Mouse (Mus musculus) kidney, adult 18-20 months (tissue): ENCODE measurements around the gene Fig4.

Source experiments
- DNase-seq: peaks from one replicate; pipeline ENCODE4 v3.0.0; 2021

Fig4 gene

GRCm38 (mm10) chr10:41260243-41261006, 42.6 kb downstream of the Fig4 start:
- DNase-seq: no peak

GRCm38 (mm10) chr10:41250749-41251065, 52.4 kb downstream of the Fig4 start:
- no peak for DNase-seq

DNA sequence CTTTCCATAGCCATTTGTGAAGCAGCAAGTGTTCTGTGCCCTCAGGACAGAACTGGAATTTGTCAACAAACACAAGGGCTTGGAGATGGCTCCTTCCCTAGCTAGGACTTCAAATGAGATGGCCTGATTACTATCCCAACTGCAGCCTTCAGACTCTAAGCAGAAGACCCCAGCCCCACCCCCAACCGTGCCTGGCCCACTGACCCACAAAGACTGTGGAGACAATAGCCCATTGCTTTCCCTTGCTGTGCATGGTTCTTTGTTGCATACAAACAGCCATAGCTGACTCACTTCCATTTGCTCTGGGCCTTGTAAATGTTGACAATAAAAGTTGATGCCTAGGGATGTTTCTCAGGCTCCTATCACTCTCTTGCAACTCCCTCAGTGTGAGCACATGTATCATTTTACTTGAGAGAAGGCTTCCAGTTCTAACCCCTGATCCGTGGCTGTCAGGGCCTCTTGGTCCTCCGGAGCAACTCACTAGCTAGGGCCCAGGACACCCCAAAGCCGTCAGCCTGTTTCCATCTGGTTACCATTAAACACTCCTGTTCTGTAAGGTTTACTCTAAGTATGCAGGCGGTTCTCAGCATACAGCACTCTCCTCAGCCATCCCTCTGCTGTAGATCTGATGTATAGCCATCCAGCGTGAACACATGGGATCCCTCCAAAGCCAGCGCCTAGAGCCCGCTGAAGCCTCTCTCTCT, 52.9 kb downstream of the Fig4 start:
- DNase-seq: no peak

DNA sequence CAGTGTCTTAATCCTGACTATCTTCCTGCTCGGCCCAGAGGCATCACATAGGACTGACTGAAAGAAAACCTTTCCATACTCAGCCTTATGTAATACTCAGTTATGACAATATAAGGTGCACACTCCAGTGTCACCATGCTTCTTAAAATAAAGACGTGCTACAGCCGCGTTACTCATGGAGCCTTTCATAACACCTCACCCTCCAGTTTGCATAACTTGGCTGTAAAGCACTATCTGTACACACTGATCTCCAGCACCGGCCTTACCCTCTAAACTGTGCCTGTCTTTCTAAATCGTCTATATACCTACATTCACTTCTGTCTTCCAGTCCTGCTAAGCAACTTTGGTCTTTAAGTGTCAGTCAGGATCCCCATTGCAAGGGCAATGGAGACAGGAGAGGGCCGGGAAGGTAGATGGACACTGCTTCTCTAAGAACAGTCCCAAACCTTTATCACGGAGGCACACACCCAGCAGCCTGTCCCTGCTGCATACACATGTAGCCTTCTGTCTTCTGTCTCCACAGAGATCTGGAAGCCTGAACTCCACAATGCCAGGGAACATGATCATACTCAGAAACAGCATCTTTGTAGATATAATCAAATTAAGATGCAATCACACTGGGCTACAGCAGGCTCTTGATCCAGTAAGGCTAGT, 53.9 kb downstream of the Fig4 start:
- DNase-seq: no peak

DNA sequence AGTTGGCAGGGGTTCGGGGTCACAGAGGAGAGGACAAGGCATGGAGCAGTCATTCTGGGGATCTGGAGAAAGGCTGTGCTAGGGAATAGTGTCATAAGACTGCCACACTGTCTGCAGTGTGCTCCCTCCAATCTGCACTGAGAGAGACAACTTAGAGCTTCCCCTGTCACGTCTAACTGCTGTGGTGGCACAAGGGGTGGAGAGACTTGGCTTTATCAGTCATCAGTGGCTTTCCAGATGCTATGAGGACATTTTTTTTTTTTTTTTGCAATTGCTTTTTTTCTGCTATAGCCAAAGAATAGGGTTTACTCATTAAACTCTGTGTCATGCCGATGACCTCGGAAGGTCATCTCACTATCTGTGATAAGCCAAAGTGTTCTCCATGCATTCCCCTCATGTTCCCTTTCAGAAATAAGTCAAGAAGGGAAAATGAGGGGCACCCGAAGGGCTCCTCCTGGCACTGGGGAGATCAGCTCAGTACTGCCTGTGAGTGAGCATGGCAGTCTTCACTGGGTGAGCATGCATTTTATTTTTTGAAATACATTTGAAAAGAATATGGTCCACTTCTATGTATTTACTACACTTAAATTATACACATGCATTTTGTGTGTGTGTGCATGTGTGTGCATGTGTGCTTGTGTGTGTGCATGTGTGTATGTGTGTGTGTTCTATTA, 55.1 kb downstream of the Fig4 start:
- DNase-seq: no peak

- DNase-seq: no peak
These were observed 56.9 kb downstream of the Fig4 start for GRCm38 (mm10) chr10:41246111-41246510.

- no peak for DNase-seq
These were observed 57.6 kb downstream of the Fig4 start for GRCm38 (mm10) chr10:41245477-41245876.

DNA sequence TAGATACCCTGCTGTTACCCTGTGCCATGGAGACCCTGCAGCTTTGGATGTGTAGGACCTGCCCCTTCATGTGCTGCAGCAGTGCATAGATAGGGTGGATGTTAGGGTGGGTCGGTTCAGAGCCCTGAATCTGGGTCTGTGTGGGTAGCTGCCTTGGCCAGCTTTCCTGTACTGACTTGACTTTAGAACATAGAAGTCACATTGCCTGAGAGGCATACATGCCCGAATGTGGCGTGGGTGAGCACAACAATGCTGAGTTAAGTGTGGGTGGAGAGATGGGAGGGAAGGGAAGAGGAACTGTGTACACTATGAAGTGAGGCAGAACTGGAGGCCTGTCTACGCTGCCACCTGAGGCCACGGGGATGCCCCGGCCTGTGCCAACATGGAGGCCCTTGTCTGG, 58.0 kb downstream of the Fig4 start:
- no peak for DNase-seq

- no peak for DNase-seq
These were observed 59.1 kb downstream of the Fig4 start for GRCm38 (mm10) chr10:41243930-41244329.

- DNase-seq: no peak
These were observed 61.4 kb downstream of the Fig4 start for GRCm38 (mm10) chr10:41241558-41242242.

DNA sequence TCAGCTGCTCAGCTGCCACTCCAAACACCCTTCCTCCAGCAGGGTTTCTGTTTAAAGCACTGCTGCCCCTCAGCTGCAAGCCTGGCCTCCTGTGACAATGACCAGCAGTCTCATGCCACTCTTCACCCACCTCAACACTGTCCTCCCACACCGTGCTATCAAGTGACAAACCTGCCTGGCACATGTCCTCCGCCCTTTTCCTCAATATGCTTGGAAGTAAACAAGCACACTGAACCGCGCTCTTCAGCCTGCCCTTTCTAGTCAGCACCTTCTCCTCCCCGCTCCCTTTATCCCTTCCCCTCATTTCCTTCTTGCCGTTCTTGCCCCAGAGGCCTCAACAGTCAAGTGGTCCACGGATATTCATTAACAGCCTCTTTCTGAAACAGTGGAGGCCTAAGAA, 62.0 kb downstream of the Fig4 start:
- DNase-seq: no peak

- DNase-seq: no peak
These were observed 67.0 kb downstream of the Fig4 start for GRCm38 (mm10) chr10:41236020-41236419.

GRCm38 (mm10) chr10:41235584-41235983, 67.5 kb downstream of the Fig4 start:
- DNase-seq: no peak

- DNase-seq: no peak
These were observed 67.9 kb downstream of the Fig4 start for GRCm38 (mm10) chr10:41235159-41235558.

DNA sequence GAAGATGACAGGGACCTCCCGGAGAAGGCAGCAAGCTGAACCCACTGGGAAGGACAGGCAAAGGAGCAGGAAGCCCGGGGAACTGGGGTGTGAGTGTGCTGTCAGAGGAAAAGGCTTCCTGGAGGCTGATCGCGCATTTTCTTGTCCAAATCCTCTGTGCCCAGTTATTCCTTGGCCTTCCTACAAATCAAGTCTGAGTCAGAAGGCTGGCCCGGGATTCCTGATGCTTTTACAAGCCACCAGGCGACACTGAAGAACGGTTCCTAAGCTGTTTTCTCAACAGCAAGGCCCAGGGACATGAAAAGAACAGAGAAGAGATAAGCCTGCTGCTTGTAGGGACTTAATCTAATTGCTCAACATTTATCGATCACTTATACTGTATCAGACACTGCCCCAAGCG, 68.5 kb downstream of the Fig4 start:
- no peak for DNase-seq

DNA sequence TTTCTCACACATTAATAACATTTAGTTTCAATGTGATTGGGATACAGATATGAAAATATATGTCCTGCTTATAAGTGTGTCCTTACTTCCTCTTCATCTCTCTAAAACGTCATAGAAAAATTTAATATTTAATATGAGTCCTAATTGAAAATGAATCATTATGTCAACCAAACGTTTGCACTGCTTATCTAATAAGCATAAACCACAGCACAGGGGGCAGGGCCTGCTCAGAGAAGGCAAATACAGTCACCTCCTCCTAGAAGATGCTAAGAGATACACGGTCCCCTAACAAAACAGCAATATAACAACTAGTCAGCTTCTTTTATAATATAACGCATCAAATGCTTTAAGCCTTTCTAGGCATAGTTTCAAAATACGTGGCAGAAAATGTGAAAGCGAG, 69.9 kb downstream of the Fig4 start:
- no peak for DNase-seq

DNA sequence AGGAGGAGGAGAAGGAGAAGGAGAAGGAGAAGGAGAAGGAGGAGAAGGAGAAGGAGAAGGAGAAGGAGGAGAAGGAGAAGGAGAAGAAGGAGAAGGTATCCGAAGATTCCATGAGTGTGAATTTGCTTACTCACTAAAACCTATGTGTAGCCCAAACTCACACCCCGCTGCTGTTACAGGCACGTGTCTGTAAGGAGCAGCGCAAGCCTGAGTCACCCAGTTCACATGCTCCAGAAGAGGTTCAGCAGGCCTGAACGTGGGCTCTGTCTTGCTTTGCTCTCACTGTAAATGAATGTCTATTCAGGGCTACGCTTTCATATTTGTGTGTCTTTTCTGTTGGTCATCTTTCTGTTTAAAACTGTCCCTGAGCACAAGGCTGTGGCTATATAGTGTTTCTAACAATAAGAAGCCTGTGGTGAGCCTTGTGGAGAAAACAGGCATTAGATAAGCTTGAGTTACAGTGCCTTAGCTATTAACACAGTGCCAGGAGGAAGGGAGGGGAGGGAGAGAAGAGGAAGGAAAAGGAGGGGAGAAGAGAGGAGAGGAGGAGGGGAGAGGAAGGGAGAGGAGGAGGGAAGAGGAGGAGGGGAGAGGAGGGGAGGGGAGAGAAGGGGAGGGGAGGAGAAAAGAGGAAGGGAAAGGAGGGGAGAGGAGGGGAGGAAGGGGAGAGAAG, 71.8 kb downstream of the Fig4 start:
- DNase-seq: no peak

GRCm38 (mm10) chr10:41227626-41228025, 75.4 kb downstream of the Fig4 start:
- DNase-seq: no peak

- DNase-seq: no peak
These were observed 79.6 kb downstream of the Fig4 start for GRCm38 (mm10) chr10:41223499-41223898.

DNA sequence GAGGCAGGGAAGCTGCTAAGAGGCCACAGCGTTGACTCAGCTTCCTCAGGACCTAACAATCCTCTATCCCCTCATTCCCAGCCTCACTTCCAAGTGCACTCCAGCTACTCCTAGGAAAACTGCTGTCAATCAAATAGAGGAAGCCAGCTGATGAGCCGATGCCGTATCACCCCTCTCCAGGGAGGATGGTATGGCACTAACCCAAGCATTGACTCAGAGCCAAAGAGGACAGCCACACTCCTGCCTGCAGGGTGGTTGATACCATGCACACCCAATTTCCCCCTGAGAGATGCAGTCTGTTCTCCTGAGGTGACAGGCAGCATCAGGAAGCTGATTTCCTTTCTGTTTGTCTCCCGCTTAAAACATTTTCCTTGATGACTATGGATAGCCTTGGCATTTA, 81.9 kb downstream of the Fig4 start:
- no peak for DNase-seq

DNA sequence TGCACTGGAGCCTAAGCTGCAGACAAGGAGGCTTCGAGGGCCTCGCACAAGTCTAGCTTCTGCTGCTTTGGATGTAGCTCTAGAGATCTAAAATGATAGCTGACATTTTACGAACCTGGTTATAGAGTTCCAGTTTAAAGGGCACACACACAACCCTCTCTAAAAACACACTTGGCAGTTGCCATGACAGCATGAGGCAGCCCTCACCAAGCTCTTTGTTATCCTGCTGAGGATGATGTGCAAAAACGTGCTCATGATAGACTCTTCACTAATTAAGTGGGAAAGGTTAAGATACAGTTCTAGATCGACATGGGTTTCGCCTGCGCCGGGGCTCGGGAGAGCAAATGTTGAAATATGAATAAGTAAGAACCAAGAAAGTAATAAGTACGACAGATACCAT, 84.2 kb downstream of the Fig4 start:
- DNase-seq: no peak

DNA sequence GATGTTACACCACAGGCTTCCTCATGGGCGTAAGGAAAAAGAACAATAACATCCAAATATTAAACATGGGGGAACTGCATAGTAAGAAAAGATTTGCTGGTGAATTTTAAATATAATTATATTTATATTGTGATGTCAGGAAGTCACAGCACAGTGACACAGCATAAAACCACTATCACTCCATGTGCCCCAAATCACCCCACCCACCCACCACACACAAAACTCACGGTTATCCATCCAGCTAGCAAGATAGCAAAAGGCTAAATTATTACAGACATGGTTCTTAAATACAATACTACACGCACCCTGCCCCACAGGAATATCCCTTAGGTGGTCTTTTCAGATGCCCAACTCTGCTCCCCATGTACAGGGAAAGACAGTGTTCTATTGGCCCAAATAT, 89.0 kb downstream of the Fig4 start:
- no peak for DNase-seq

DNA sequence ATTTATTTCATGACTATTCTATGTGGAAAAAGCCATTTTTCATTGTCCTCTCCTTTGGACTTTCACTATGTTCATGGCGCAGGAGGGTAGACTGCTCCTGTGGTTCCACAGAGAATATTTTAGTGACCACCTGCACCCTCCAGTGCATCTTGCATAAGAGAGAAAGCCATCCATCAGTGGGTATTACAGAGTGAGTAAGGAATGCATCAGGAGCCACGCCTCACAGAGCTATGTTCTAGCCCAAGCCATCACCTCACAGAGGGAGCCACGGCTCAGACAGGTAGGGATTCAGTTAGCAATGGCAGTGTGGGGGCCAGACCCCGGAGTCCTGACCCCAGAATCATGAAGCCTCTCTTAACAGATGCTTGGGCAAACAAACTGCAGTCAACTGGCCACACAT, 93.5 kb downstream of the Fig4 start:
- no peak for DNase-seq
